Mouse (Mus musculus) MEL (cell line): ENCODE measurements around the gene Iglon5. TPM values are rescaled to one million over a fixed set of nuclear protein-coding genes. Genes with fewer than 3 reads are reported as not detected.

Source experiments
- DNase-seq: peaks from one replicate; pipeline ENCODE4 v3.0.0; 2011; ENCODE audit warnings: low read depth, low spot score
- H3K27ac ChIP-seq: 2 replicates; pipeline ENCODE4 v1.5.1; 2012; ENCODE audit warnings: low read depth, mild to moderate bottlenecking, control low read depth, low read length, moderate library complexity; ENCODE audit not compliant: control insufficient read depth
- H3K27me3 ChIP-seq, 2 experiments: fragments of 150-350 bp in 1 of 2; sonication (generic) in 1 of 2; 2 replicates each; pipeline ENCODE4 v1.6.1; 2012; ENCODE audit warnings: low read length in 2 of 2, mild to moderate bottlenecking in 2 of 2, improper control_type of control experiment in 1 of 2, moderate library complexity in 1 of 2; ENCODE audit not compliant: insufficient read depth in 2 of 2, control insufficient read depth in 1 of 2
- H3K36me3 ChIP-seq, 2 experiments: 2 replicates each; pipeline ENCODE4 v1.6.1; 2012 to 2014; ENCODE audit warnings: low read length in 2 of 2, improper control_type of control experiment in 1 of 2, inconsistent platforms in 1 of 2, mild to moderate bottlenecking in 1 of 2; ENCODE audit not compliant: insufficient read depth in 2 of 2, control insufficient read depth in 1 of 2
- H3K4me1 ChIP-seq, 2 experiments: fragments of 150-350 bp in 1 of 2; sonication (generic) in 1 of 2; 2 replicates each; pipeline ENCODE4 v1.6.1; 2012; ENCODE audit warnings: low read length in 2 of 2, improper control_type of control experiment in 1 of 2, mild to moderate bottlenecking in 1 of 2; ENCODE audit not compliant: insufficient read depth in 2 of 2, control insufficient read depth in 1 of 2
- H3K4me3 ChIP-seq, 2 experiments: fragments of 150-350 bp in 1 of 2; sonication (generic) in 1 of 2; 2 replicates each; pipeline ENCODE4 v1.5.1; 2012; ENCODE audit warnings: low read depth in 2 of 2, low read length in 2 of 2, mild to moderate bottlenecking in 2 of 2, moderate library complexity in 2 of 2, control low read depth in 1 of 2, improper control_type of control experiment in 1 of 2; ENCODE audit not compliant: control insufficient read depth in 1 of 2, insufficient read depth in 1 of 2
- H3K79me2 ChIP-seq: 2 replicates; pipeline ENCODE4 v1.6.1; 2012; ENCODE audit warnings: mild to moderate bottlenecking, low read length, moderate library complexity; ENCODE audit not compliant: control insufficient read depth, poor library complexity, insufficient read depth
- H3K9ac ChIP-seq: 2 replicates; pipeline ENCODE4 v1.6.1; 2012; ENCODE audit warnings: low read depth, mild to moderate bottlenecking, control low read depth, low read length, moderate library complexity; ENCODE audit not compliant: control insufficient read depth, poor library complexity, severe bottlenecking
- H3K9me3 ChIP-seq: fragments of 150-350 bp; sonication (generic); replicated peaks from 2 replicates; pipeline ENCODE4 v1.6.1; 2012; ENCODE audit warnings: mild to moderate bottlenecking, low read length, improper control_type of control experiment, moderate library complexity; ENCODE audit not compliant: insufficient read depth
- EP300 ChIP-seq, 2 experiments: IDR thresholded peaks; 2 replicates each; pipeline ENCODE4 v1.6.1; 2011; ENCODE audit warnings: improper control_type of control experiment in 2 of 2, low read length in 2 of 2, low read depth in 1 of 2, mild to moderate bottlenecking in 1 of 2
- ETS1 ChIP-seq: IDR thresholded peaks from 2 replicates; pipeline ENCODE4 v1.6.1; 2012; ENCODE audit warnings: low read depth, mild to moderate bottlenecking, inconsistent platforms, low read length, improper control_type of control experiment, moderate library complexity
- MAZ ChIP-seq: IDR thresholded peaks from 2 replicates; pipeline ENCODE4 v1.6.1; 2012; ENCODE audit warnings: low read depth, mild to moderate bottlenecking, inconsistent platforms, low read length, improper control_type of control experiment
- MYB ChIP-seq: IDR thresholded peaks from 2 replicates; pipeline ENCODE4 v1.6.1; 2011; ENCODE audit warnings: mild to moderate bottlenecking, low read depth, low read length, improper control_type of control experiment
- POLR2A ChIP-seq, 2 experiments: IDR thresholded peaks; 2 replicates each; pipeline ENCODE4 v1.6.1; 2011 to 2012; ENCODE audit warnings: low read length in 2 of 2, mild to moderate bottlenecking in 2 of 2, control low read depth in 1 of 2, improper control_type of control experiment in 1 of 2, low read depth in 1 of 2, moderate library complexity in 1 of 2; ENCODE audit not compliant: control insufficient read depth in 1 of 2, insufficient read depth in 1 of 2, poor library complexity in 1 of 2
- POLR2AphosphoS2 ChIP-seq: IDR thresholded peaks from 2 replicates; pipeline ENCODE4 v1.6.1; 2011; ENCODE audit warnings: low read length, improper control_type of control experiment
- SMC3 ChIP-seq: IDR thresholded peaks from 2 replicates; pipeline ENCODE4 v1.6.1; 2011; ENCODE audit warnings: low read depth, low read length, improper control_type of control experiment
- polyA plus RNA-seq, 2 experiments: library from polyadenylated mRNA; stranded (reverse) in 1 of 2; unstranded in 1 of 2; fragments of >175 nt in 1 of 2; fragments of >200 nt in 1 of 2; gene quantifications; 2 replicates each; pipeline versions ENCODE4 v1.2.1 to v1.2.4; 2012; ENCODE audit warnings: low replicate concordance in 2 of 2, low read depth in 1 of 2; ENCODE audit not compliant: insufficient read length in 2 of 2, insufficient read depth in 1 of 2, missing spikeins in 1 of 2
- total RNA-seq: library from RNA; depleted of rRNA; stranded (reverse); fragments of 300-350 nt; gene quantifications from 2 replicates; pipeline ENCODE4 v1.2.3, GENCODE M21; 2012

Gene Iglon5
- total and polyA plus RNA-seq, 3 experiments: not detected

GRCm38 (mm10) chr7:43440482-43440881, 49.4 kb downstream of the Iglon5 start, which contains the start of gene Cldnd2:
Gene Cldnd2 (plus strand): TSS chr7:43440782.
- Histone ChIP-seq H3K79me2 (peaks cover 14% of the 10 kb centered on the region), H3K4me3 (no peak within 1 kb of the TSS), H3K4me1 (peaks cover 2 to 18% of the 10 kb centered on the region in 2 experiments; a peak in 2 of 4 replicates), H3K27me3 (no peaks in the 10 kb centered on the region), H3K36me3 (peaks cover 0 to 8% of the 10 kb centered on the region in 2 experiments; a peak in 2 of 4 replicates), H3K27ac (no peak within 1 kb of the TSS), H3K9me3 (no peaks in the 10 kb centered on the region), H3K9ac (no peak within 1 kb of the TSS)
- no peak for TF ChIP-seq POLR2AphosphoS2
- no peak for TF ChIP-seq ETS1
- TF ChIP-seq POLR2A (IDR thresholded peaks at IDR 0.05; ENCODE audit: control insufficient read depth in 1 of 2, insufficient read depth in 1 of 2, low read depth in 1 of 2, low read length in 2 of 2, poor library complexity in 1 of 2): no peak
- no peak for TF ChIP-seq SMC3
- no peak for DNase-seq

DNA sequence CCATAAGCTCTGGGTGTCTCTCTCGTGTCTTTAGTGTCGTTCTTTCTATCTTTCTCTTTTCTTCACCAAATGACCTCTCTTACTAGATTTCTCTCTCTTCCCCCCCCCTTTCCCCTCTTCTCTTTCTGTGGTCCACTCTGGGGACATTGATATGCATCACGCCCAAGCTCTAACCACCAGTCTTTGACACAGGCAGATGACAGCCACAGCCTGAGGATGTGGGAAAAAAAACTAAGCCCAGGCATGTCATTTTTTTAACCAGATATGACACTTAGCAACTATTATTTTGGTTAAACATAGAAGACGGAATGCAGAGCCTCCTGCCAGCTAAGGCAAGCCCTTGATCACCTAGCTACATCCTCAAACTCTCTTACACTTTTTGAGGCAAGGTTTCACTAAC, 51.3 kb downstream of the Iglon5 start:
- H3K4me1 ChIP-seq: peaks cover 0 to 8% of the 10 kb centered on the region in 2 experiments; a peak in 2 of 4 replicates
- no peak for DNase-seq
- no peak overlapping the region for H3K27ac ChIP-seq
- no peak overlapping the region for H3K9ac ChIP-seq
- H3K9me3 ChIP-seq: no peaks in the 10 kb centered on the region
- H3K4me3 ChIP-seq: no peak overlapping the region
- peaks cover 0 to under 1% of the 10 kb centered on the region in 2 experiments; a peak in 2 of 4 replicates for H3K27me3 ChIP-seq
- H3K36me3 ChIP-seq: peaks cover 0 to 2% of the 10 kb centered on the region in 2 experiments; a peak in 1 of 4 replicates
- peaks cover 1% of the 10 kb centered on the region; the same call in 1 of the 2 replicates for H3K79me2 ChIP-seq
- TF ChIP-seq MYB: no peak
- TF ChIP-seq MAZ: no peak
- TF ChIP-seq ETS1: no peak

DNA sequence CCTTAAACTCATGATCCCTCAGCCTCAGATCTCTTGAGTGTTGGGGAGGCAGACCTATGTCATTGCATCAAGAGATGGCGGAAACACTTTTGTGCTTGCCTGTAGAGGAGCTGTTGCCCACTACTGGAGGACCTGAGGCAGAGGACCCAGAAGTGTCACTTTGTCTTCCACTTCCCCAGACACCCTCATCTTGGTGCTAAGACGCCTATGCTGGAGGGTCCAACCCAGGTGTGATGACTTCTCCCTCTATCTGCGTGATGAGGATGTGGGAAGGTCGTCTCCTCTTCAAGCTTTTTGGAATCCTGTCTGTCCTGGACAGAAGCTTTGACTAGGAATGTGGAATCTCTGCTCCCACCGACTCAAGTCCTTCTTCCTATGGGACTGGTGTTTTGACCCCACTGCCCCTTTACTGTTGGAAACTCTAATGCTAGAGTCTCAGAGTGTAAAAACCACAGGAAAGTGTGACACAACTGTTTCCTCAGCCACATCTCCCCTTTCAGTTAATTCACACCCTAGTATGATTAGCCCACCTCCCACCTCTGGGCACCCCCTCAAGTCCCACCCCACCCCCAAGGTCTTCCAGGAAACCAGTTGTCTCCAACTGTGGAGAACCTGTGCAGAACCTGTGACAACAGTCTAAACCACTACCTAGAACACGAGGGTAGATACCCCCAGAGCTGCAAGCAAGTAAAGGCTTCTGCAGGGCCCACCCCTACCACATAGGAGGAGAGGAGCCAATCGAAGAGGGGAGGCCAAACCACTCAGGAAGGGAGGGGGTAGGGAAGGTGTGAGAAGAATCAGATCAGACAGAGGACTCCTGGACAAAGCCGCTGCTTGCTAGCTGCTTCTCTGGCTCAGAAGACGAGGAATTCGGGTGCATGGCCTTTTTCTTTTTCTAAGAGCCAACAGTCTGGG, 53.3 kb downstream of the Iglon5 start, which contains the start of gene Nkg7:
Gene Nkg7 (plus strand): TSS at position 733 of the 915 bp plus-strand sequence.
- TF ChIP-seq EP300 (IDR thresholded peaks at IDR 0.05; ENCODE audit: low read depth in 1 of 2, low read length in 2 of 2): no peak
- TF ChIP-seq, all 39 proteins: peak for 0
- H3K9me3 ChIP-seq: no peaks in the 10 kb centered on the region
- no peak for DNase-seq
- H3K4me1 ChIP-seq: no peaks in the 10 kb centered on the region
- no peak within 1 kb of the TSS for H3K9ac ChIP-seq
- H3K27me3 ChIP-seq: peaks cover 0 to 3% of the 10 kb centered on the region in 2 experiments; a peak in 2 of 4 replicates
- H3K79me2 ChIP-seq: no peaks in the 10 kb centered on the region
- no peak within 1 kb of the TSS for H3K4me3 ChIP-seq
- H3K36me3 ChIP-seq: no peaks in the 10 kb centered on the region
- no peak within 1 kb of the TSS for H3K27ac ChIP-seq
